Mouse (Mus musculus): ENCODE results near the gene Hlx.

Gene Hlx

GRCm38 (mm10) chr1:184716117-184716516, 16.3 kb downstream of the Hlx start:
- DNase-seq (ENCODE audit: low read depth, low spot score): no peak

DNA sequence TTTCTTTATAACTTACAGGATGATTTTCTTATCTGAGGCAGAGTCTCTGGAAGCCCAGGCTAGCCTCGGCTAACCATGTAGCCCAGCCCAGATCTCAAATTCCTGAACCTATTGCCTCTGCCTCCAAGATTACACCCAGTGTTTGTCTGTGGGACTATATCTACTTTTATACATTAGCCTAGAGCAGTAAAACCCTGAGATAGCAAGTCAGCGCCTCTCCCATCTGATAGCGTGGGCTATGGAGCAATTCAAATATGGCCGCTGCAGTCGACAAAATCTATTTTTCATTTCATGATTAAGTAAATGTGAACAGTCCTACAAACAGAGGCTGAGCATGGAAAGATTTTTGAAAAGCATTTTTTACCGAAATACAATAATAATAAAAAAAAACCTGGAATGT, 16.7 kb downstream of the Hlx start:
- no peak for DNase-seq (ENCODE audit: low read depth, low spot score)

- no peak for DNase-seq (ENCODE audit: low read depth, low spot score)
These were observed 17.9 kb downstream of the Hlx start for GRCm38 (mm10) chr1:184714515-184714914.

DNA sequence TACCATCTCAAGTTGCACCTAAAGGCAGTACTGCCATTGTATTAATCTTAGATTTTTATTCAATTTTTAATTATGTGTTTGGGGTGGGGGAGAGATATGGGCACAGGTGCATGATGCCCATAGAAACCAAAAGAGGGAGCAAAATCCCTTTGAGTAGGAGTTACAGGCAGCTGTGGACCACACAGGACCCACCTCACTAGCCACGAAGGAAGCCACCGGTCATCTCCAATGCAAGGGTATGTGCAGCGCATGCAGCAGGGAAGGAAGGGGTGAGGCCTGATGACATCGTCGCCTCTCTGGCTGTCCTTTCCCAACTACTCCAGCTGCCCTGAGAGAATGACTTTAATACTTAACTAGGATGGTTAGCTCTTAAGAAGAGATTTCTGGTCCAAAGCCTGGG, 18.7 kb downstream of the Hlx start:
- DNase-seq (ENCODE audit: low read depth, low spot score): no peak

DNA sequence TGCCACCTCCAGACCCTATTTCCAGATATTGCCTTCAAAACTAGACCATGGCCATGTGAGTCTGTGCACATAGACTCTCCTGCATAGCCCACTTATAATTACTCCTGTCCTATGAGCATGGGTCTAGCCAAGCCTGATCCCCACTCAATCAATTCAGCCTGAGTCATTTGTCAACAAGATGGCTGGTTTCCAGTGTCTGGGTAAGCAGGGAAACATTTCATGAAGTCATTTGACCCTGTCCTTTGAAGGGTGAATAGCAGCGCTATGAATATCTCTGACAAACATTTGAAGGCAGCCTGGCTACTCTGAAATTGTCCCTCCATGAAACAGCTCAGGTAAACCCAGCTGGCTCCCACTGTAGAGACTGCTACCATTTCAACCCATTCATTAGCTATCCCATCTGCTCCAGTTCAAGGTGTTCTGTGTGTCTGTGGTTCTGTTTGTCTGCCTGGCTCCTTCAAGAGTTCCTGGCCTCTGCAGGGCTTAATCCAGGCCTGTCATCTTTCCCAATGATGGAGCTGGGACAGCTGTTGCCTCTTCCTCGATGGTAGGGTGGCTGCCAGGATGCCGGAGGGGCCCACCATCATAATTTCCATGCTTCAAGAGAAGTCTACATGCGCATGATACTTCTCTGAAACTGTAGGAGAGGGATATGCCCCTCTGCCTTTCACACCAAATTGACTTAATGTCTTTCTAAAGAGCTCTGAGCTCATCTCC, 24.7 kb downstream of the Hlx start:
- DNase-seq (ENCODE audit: low read depth, low spot score): no peak

DNA sequence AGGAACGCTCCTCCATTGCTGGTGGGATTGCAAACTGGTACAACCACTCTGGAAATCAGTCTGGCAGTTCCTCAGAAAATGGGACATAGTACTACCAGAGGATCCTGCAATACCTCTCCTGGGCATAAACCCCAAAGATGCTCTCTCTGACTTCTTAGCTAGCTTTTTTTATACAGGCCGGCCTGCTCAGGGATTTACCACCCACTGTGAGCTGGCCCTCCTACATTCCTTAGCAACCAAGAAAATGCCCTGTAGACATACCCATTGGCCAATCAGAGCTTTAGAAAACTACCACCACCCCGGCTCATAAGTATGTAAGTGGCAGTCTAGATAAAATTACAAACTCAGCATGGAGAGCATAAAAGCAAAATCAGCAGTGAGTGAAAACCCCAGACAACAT, 27.5 kb downstream of the Hlx start:
- DNase-seq (ENCODE audit: low read depth, low spot score): no peak

DNA sequence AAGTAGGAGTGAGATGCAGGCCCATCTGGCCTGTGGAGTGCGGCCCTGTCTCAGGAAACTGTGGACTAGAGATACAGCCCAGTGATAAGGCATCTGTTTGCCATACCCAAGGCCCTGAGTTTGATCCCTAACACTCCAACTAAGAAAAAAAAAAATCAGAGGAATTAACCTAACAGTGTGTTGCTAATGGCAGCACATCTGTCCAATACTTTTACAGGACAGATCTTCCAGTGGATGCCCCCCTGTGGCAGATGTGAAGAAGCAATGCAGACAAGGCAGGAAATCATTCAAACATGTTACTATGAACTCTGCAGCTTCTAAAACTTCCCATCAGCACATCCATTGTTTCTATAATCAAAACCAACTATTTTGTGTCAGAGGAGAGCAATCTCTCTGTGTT, 33.1 kb downstream of the Hlx start:
- DNase-seq (ENCODE audit: low read depth, low spot score): no peak

DNA sequence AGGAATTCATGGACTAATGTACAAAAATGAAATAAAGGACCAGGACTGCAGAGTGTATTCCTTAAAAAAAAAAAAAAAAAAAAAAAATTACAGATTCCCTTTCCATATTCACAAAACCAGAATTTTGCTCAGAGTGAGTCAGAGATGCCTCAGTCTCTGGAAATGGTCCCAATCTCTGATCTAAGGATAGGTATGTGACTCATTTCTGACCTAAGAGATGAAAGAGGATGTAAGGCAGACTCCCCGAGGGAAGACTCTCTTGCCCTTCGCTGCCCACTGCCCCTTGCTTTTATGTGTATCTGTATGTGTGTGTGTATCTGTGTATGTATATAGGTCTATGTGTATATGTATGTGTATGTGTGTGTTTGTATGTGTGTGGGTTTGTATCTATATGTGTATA, 37.0 kb downstream of the Hlx start:
- peak; percentile 21 for DNase-seq (ENCODE audit: low read depth, low spot score)

DNA sequence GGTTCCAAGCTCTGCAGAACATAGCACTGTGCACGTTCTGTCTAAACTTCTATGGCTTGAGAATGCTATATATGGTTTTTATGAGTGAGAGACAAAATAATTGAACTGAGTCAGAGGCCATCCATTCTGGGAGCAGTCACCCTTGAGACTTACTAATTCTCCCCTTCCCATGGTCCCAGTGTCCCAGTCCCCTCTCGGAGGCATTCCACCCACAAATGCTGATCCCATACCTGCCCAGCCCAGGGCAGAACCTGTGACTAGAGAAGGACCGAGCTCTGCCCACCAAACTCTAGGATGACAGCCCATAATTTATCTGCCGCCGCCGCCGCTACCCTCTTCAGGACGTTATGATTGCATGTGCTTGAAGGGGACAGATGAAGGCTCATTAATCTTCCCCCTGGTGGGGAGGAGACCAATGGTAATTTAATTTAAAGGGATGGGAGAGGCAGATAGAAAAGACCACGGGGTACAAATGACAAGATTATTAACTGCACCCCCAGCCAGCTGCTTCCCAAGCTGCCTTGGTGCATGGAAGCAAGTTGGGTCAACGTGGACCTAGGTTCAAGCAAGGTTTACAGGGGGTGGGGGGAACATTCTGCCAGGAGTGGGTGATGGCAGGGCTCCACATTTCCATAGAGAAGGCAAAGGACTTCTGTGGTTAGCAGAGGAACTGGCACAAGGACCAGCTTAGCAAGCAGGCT, 40.1 kb downstream of the Hlx start:
- no peak for DNase-seq (ENCODE audit: low read depth, low spot score)

GRCm38 (mm10) chr1:184691240-184691639, 41.2 kb downstream of the Hlx start:
- no peak for DNase-seq (ENCODE audit: low read depth, low spot score)

DNA sequence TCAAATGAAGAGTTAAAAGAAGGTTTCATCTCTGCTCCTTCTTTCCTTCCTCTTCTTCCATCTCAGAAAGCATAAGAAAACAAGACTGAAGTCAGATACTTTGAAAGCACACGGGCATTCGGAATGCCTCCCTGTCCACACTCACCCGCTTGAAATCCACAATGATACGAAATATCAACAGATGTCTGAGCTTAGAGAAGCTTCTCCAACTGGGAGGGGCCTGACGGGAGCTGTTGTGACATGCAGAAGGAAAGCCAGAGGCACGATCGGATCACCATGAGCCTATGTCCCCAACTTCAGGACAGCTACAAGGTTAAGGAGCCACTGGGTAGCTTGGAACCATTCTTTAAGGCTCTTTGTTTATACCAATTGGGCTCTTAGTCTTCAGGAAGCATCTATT, 44.4 kb downstream of the Hlx start:
- DNase-seq (ENCODE audit: low read depth, low spot score): no peak

- no peak for DNase-seq (ENCODE audit: low read depth, low spot score)
These were observed 44.9 kb downstream of the Hlx start for GRCm38 (mm10) chr1:184687512-184687911.

GRCm38 (mm10) chr1:184683541-184683940, 48.9 kb downstream of the Hlx start:
- no peak for DNase-seq (ENCODE audit: low read depth, low spot score)

DNA sequence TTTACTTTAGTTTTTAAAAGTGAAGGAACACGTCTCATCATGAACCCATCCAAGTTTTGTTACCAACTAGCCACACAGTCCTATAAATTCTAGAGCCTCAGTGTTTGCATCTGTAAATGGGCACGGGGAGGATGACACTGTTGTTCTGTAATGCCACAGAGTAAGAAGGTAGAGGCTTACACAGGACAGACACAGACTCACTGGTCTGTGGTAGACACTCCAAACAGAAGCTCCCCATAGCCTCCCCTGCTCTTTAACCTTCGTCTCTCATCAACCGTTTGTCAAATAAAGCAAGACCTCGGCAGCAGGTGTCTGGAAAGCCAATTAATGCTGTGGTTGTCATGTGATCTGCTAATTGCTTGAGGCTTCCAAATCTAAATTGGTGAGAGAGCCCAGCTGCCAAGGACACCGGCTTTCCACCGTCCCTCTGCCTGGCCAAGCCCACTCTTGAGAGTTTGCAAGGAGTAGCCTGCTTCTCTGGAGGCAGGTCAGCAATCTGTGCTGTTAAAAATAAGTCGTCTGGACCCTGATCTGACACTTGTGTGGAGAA, 52.9 kb downstream of the Hlx start:
- no peak for DNase-seq (ENCODE audit: low read depth, low spot score)

GRCm38 (mm10) chr1:184677641-184678040, 54.8 kb downstream of the Hlx start:
- DNase-seq (ENCODE audit: low read depth, low spot score): no peak
